ENCODE assay signal across 36 mouse cellular contexts in the genomic region with DNA sequence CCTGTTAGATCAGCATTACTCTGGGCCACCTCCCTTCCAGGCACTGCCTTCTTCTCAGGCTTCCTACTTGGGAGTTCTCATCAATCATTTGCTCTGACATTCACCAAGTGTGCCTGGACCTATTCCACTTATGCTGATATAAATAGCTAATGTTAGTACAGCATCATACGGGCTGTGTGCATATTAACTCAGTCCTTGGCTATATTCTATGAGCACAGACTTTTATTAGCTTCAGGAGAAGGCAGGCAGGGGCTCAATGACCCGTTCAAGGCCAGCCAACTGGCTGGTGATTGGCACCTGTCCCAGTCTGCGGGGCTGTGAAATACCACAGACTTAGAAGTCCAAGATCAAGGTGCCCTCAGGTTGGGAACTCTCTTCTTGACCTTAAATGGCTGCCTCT. TPM values are rescaled to one million over a fixed set of nuclear protein-coding genes. Genes with fewer than 3 reads are reported as not detected.
DNase-seq lines count a peak whose midpoint lies in the region; ATAC-seq lines count a peak whose summit lies in the region.
"Had no signal": no experiment of that assay in that cellular context is flagged by ENCODE, and none has a peak within 500 bp of the region (broad histone marks: within the 10 kb centered on the region; RNA-seq: fewer than 3 reads in every experiment).

No protein-coding gene starts in this region.

- no peak overlapping the region for H3K4me2 ChIP-seq in heart, embryonic 16.5 days (ENCODE audit: low read depth, low read length)
- H3K4me2 ChIP-seq in midbrain, embryonic 11.5 days: no peak overlapping the region
- no peak overlapping the region for H3K4me2 ChIP-seq in midbrain, embryonic 16.5 days (ENCODE audit: low read length)
- H3K4me2 ChIP-seq in midbrain, embryonic 13.5 days (replicated peaks): no peak overlapping the region
- H3K4me2 ChIP-seq: embryonic facial prominence, embryonic 13.5 days; forebrain, embryonic 13.5 days; heart, embryonic 13.5 days had no signal

- no peak overlapping the region for H3K9ac ChIP-seq in heart, embryonic 16.5 days (ENCODE audit: low read length)
- H3K9ac ChIP-seq in midbrain, embryonic 11.5 days (ENCODE audit: low read length): no peak overlapping the region
- H3K9ac ChIP-seq in midbrain, embryonic 16.5 days (ENCODE audit: low read depth, low read length): no peak overlapping the region
- H3K9ac ChIP-seq in midbrain, embryonic 13.5 days (replicated peaks): no peak overlapping the region
- H3K9ac ChIP-seq: embryonic facial prominence, embryonic 13.5 days; forebrain, embryonic 13.5 days; heart, embryonic 13.5 days had no signal

- H3K4me3 ChIP-seq in heart, embryonic 16.5 days (ENCODE audit: low read length): no peak overlapping the region
- H3K4me3 ChIP-seq in midbrain, embryonic 11.5 days (ENCODE audit: low read depth, low read length): no peak overlapping the region
- H3K4me3 ChIP-seq in midbrain, embryonic 16.5 days (ENCODE audit: low read depth, low read length): no peak overlapping the region
- no peak overlapping the region for H3K4me3 ChIP-seq in midbrain, embryonic 13.5 days (replicated peaks)
- H3K4me3 ChIP-seq: embryonic facial prominence, embryonic 13.5 days; erythroblast, embryonic 14.5 days; forebrain, embryonic 13.5 days; heart, embryonic 13.5 days; hindbrain, embryonic 10.5 days had no signal

- H3K36me3 ChIP-seq in heart, embryonic 16.5 days (ENCODE audit: control insufficient read depth, insufficient read depth): no peaks in the 10 kb centered on the region
- no peaks in the 10 kb centered on the region for H3K36me3 ChIP-seq in midbrain, embryonic 11.5 days (ENCODE audit: control insufficient read depth, insufficient read depth, low read length)
- H3K36me3 ChIP-seq in midbrain, embryonic 16.5 days (ENCODE audit: control insufficient read depth, insufficient read depth, low read length): no peaks in the 10 kb centered on the region
- no peaks in the 10 kb centered on the region for H3K36me3 ChIP-seq in midbrain, embryonic 13.5 days
- H3K36me3 ChIP-seq: embryonic facial prominence, embryonic 13.5 days; heart, embryonic 13.5 days; hindbrain, embryonic 10.5 days had no signal

- no peaks in the 10 kb centered on the region for H3K9me3 ChIP-seq in heart, embryonic 16.5 days (replicated peaks; ENCODE audit: control insufficient read depth, low read length)
- no peaks in the 10 kb centered on the region for H3K9me3 ChIP-seq in midbrain, embryonic 11.5 days (ENCODE audit: control insufficient read depth, low read length)
- H3K9me3 ChIP-seq in midbrain, embryonic 16.5 days (replicated peaks; ENCODE audit: control insufficient read depth, low read length, poor library complexity, severe bottlenecking): no peaks in the 10 kb centered on the region
- no peaks in the 10 kb centered on the region for H3K9me3 ChIP-seq in midbrain, embryonic 13.5 days
- H3K9me3 ChIP-seq: embryonic facial prominence, embryonic 13.5 days; forebrain, embryonic 13.5 days; heart, embryonic 13.5 days; hindbrain, embryonic 10.5 days had no signal

- H3K4me1 ChIP-seq in heart, embryonic 16.5 days (ENCODE audit: control insufficient read depth, insufficient read depth, low read length): peaks cover 3% of the 10 kb centered on the region; the same call in 1 of the 2 replicates
- no peaks in the 10 kb centered on the region for H3K4me1 ChIP-seq in midbrain, embryonic 11.5 days (ENCODE audit: control insufficient read depth, insufficient read depth, low read length)
- H3K4me1 ChIP-seq in midbrain, embryonic 16.5 days (ENCODE audit: control insufficient read depth, insufficient read depth, low read length): no peaks in the 10 kb centered on the region
- no peaks in the 10 kb centered on the region for H3K4me1 ChIP-seq in midbrain, embryonic 13.5 days (replicated peaks)
- H3K4me1 ChIP-seq: embryonic facial prominence, embryonic 13.5 days; forebrain, embryonic 13.5 days; hindbrain, embryonic 10.5 days had no signal

- 0 out of 2 replicates have a peak, but pooled peaks have one; percentile 23 for ATAC-seq in heart, embryonic 16.5 days (replicated peaks; ENCODE audit: extremely low read depth, insufficient read depth, low FRiP score)
- ATAC-seq in midbrain, embryonic 11.5 days (ENCODE audit: low FRiP score): no peak
- ATAC-seq in midbrain, embryonic 16.5 days: no peak
- no peak for ATAC-seq in midbrain, embryonic 13.5 days
- ATAC-seq: forebrain, embryonic 13.5 days; hindbrain, embryonic 16.5 days; intestine, postnatal 0 days; Patski had no signal

- H3K27me3 ChIP-seq in heart, embryonic 16.5 days (ENCODE audit: control insufficient read depth, insufficient read depth, low read length): peaks cover 33% of the 10 kb centered on the region
- H3K27me3 ChIP-seq in midbrain, embryonic 11.5 days (ENCODE audit: control insufficient read depth, insufficient read depth, low read length): peaks cover 34% of the 10 kb centered on the region
- H3K27me3 ChIP-seq in midbrain, embryonic 16.5 days (ENCODE audit: control insufficient read depth, insufficient read depth, low read depth, low read length): peaks cover 45% of the 10 kb centered on the region
- H3K27me3 ChIP-seq in midbrain, embryonic 13.5 days: peaks cover 87% of the 10 kb centered on the region

- no peak overlapping the region for H3K27ac ChIP-seq in heart, embryonic 16.5 days (ENCODE audit: low read length)
- H3K27ac ChIP-seq in midbrain, embryonic 11.5 days (ENCODE audit: low read depth, low read length): no peak overlapping the region
- H3K27ac ChIP-seq in midbrain, embryonic 16.5 days (ENCODE audit: low read length): no peak overlapping the region
- H3K27ac ChIP-seq in midbrain, embryonic 13.5 days: no peak overlapping the region
- H3K27ac ChIP-seq: embryonic facial prominence, embryonic 13.5 days; forebrain, embryonic 13.5 days; heart, embryonic 13.5 days; hindbrain, embryonic 10.5 days had no signal

- no peak for DNase-seq in heart, postnatal 25 days (ENCODE audit: low spot score)
- peak; percentile 81 for DNase-seq in midbrain, embryonic 11.5 days (ENCODE audit: low spot score, missing footprints)
- peak; percentile 95 for DNase-seq in kidney, adult 9 months
- DNase-seq in kidney, postnatal 36 days: peak; percentile 90 to 92
- DNase-seq in thymus, postnatal 14 days: no peak
- DNase-seq: adrenal gland, postnatal 36 days; cerebellum, adult 9-11 months; embryo, embryonic 11 days; left cerebral cortex, postnatal 4 days; lung, postnatal 4 days; right cerebral cortex, postnatal 14 days; spleen, adult 18-20 months had no signal

- WGBS in heart, embryonic 16.5 days: 27% methylated on average over 3 of the region's 3 CpGs
- WGBS in midbrain, embryonic 11.5 days: 63% methylated on average over 3 of the region's 3 CpGs
- 59% methylated on average over 3 of the region's 3 CpGs for WGBS in midbrain, embryonic 16.5 days
- 61% methylated on average over 3 of the region's 3 CpGs for WGBS in midbrain, embryonic 13.5 days

- intact Hi-C loops in heart, postnatal 25 days (cut with DNase I): no loop called here

RNA-seq across cellular contexts. Expression of gene Vax1, which starts 14.1 kb away (rescaled TPM):
- polyA plus RNA-seq in heart, embryonic 16.5 days (2015; fragmentation: Nextera tagmentation; extraction: Ambion mirVana): not detected in 2 replicates
- total RNA-seq in heart, postnatal 25 days (2021): not detected
- 0.18 and 0.65 TPM in 2 replicates for polyA plus RNA-seq in midbrain, embryonic 11.5 days (2014; fragmentation: Nextera tagmentation; extraction: Ambion mirVana)
- polyA plus RNA-seq in midbrain, embryonic 16.5 days (2015; fragmentation: Nextera tagmentation; extraction: Ambion mirVana): 0.36 and 0.41 TPM in 2 replicates
- 0.32 and 0.40 TPM in 2 replicates for polyA plus RNA-seq in midbrain, embryonic 13.5 days (2015; fragmentation: Nextera tagmentation; extraction: Ambion mirVana)
- total RNA-seq: adrenal gland, adult 18-20 months; adrenal gland, postnatal 36 days; ES-E14; gastrocnemius, adult 8-10 months; liver, adult 2 months; megakaryocyte-erythroid progenitor cell, adult 5-6 weeks; midbrain, postnatal 0 days had no signal
- polyA plus RNA-seq: embryonic facial prominence, embryonic 13.5 days; erythroblast, embryonic 14.5 days; gonadal fat pad, adult 2 months; heart, embryonic 13.5 days; hindbrain, embryonic 16.5 days; intestine, postnatal 0 days; liver, adult 2 months; liver, embryonic 16.5 days; lung, embryonic 16.5 days; neural tube, embryonic 14.5 days; Patski; thymus, postnatal 0 days; urinary bladder, adult 2 months had no signal

RNA-seq across cellular contexts. Expression of gene Kcnk18, which starts 35.0 kb away (rescaled TPM):
- polyA plus RNA-seq in heart, embryonic 16.5 days (2015; fragmentation: Nextera tagmentation; extraction: Ambion mirVana): not detected in 2 replicates
- not detected for total RNA-seq in heart, postnatal 25 days (2021)
- not detected in 2 replicates for polyA plus RNA-seq in midbrain, embryonic 11.5 days (2014; fragmentation: Nextera tagmentation; extraction: Ambion mirVana)
- polyA plus RNA-seq in midbrain, embryonic 16.5 days (2015; fragmentation: Nextera tagmentation; extraction: Ambion mirVana): 0.07 TPM in 1 of 2 replicates, not detected in the other
- polyA plus RNA-seq in midbrain, embryonic 13.5 days (2015; fragmentation: Nextera tagmentation; extraction: Ambion mirVana): not detected in 2 replicates
- total RNA-seq: adrenal gland, adult 18-20 months; adrenal gland, postnatal 36 days; gastrocnemius, adult 8-10 months; left cerebral cortex, adult 18-20 months; left cerebral cortex, postnatal 4 days; liver, adult 2 months; megakaryocyte-erythroid progenitor cell, adult 5-6 weeks; midbrain, postnatal 0 days had no signal
- polyA plus RNA-seq: embryonic facial prominence, embryonic 13.5 days; erythroblast, embryonic 14.5 days; forebrain, embryonic 13.5 days; gonadal fat pad, adult 2 months; heart, embryonic 13.5 days; hindbrain, embryonic 10.5 days; intestine, postnatal 0 days; liver, adult 2 months; liver, embryonic 16.5 days; lung, embryonic 16.5 days; midbrain, postnatal 0 days; neural tube, embryonic 14.5 days; Patski; thymus, postnatal 0 days; urinary bladder, adult 2 months had no signal

Comparison
In these comparisons a context has a peak if more than half of its experiments do, and no peak if none do; other contexts are left out.
1. DNase-seq: peak in midbrain, embryonic 11.5 days (single experiment), kidney, adult 9 months (single experiment) and kidney, postnatal 36 days (2 of 2); none in heart, postnatal 25 days (single experiment) and thymus, postnatal 14 days (single experiment).